Mouse (Mus musculus) left cerebral cortex, adult 11 months (tissue): Measurements from ENCODE around the gene Idi2.
"Not testable (repeated sequence)": the region's sequence is repeated elsewhere in the genome, so short reads cannot be mapped to it uniquely, and the experiment has no call there.

Experiments
- DNase-seq: peaks from one replicate; pipeline ENCODE4 v3.0.0; 2022; ENCODE audit warnings: low spot score

The Idi2 gene

DNA sequence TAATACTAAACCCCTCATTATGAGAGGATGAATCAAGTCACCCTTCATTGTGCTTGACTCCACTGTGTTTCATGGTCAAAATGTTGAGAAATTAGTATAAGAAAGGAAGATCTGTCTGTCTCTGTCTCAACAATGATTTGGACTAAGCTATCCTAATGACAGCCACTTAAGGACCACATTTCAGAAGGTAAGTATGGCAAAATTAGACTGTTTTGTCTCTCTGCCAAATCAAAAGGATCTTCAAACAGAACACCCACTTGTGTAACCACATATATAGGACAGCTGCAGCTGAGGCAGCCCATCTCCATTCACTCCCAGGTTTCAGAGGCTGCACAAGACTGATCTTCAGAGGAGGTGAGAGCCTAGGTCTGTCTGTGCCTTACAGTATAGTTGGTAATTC, at the start of gene Idi2:
Idi2 (plus strand) TSS at position 301 of the 400 bp plus-strand sequence.
- DNase-seq, result not testable (repeated sequence)

GRCm38 (mm10) chr13:8905986-8906385, 46.7 kb upstream of the Idi2 start:
- not testable (repeated sequence) for DNase-seq

- DNase-seq, result not testable (repeated sequence)
These were observed 38.8 kb upstream of the Idi2 start for GRCm38 (mm10) chr13:8913890-8914289.

DNA sequence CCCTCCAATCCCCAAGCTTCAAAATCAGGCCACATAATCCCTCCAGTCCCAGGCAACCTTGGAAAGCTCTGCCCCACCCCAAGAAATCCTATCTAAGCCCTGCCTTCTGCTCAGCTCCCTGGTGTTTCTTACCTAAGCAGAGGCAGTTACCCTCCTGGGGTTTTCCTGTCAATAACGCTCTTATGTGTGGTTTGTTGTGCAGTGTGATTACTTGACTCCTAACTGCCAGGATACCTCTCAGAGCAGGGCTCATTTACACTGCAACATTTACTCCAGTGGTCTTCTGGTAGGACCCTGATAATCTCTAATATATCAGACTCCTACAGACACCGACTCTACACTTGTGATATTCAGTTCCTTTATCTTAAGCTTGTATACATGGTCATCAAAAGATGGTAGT, 19.2 kb upstream of the Idi2 start:
- DNase-seq, result no peak

DNA sequence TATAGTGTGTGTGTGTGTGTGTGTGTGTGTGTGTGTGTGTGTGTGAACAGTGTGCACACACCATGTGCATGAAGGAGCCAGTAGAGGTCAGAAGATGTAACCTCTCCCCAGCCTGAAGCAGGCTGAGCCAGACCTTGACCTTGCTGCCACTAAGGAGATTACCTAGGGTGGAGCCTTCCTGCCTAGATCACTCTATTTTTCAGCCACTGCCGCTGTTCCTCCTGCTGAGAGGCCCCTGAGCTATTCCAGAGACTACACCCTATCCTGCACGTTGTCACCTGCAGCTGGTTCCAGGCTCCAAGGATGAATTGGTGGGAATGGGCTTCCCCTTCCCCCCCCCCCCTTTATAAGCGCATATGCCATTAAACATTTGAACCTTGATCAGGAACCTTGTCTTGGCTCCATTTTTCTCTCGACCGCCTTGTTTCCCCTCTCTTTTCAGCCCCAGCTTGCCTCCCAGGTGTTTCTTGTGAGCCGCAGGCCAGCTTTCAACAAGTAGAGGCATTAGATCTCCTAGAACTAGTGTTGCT, 15.0 kb upstream of the Idi2 start:
- DNase-seq, result not testable (repeated sequence)

DNA sequence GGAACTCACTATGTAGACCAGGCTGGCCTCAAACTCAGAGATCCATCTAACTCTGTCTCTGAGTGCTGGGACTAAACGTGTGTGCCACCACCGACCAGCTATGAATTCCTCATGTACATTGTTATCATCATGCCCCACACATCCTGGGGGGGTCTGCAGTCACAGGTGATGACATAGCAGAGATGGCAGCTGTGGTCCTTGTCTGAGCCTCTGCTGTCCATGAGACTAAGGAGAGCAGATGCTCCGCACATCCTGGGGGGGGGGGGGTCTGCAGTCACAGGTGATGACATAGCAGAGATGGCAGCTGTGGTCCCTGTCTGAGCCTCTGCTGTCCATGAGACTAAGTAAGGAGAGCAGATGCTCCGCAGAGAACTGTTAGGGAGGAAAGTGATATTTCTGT, 11.6 kb upstream of the Idi2 start:
- not testable (repeated sequence) for DNase-seq

DNA sequence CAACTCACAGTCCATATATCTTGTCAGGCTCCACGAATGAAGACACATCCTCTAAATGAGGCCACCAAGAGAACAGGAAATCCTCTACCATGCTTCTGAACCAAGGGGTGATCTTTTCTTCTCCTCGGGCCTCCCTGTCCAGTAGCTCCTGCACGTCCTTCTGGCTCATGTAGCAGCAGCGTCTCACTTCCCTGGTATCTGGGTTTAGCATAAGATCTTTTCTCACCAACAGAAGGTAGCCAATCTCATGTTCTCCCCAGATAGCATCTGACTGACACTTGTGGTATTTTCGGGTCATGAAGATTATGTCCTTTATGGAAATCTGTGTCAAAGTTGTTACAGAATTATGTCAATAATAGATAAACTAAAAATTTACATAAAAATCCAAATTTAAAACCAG, 11.0 kb upstream of the Idi2 start:
- not testable (repeated sequence) for DNase-seq

DNA sequence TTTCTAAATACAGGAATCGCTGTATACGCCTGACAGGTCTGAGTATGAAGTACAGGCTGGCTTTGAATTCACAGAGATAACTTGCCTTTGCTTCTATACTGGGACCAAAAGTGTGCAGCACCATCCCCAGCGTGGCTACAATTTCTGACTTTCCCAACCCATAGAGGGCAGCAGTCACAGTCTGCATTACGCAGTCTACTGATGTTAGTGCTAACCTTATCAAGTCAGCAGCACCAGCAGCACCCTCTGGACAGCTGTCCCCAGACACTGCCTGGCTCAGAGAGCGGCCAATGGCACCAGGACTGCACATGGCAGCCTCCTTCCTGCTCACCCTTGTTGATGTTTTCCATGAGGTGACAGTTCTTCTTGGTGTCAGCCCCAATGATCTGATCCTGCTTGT, 8.8 kb upstream of the Idi2 start:
- DNase-seq, result not testable (repeated sequence)

DNA sequence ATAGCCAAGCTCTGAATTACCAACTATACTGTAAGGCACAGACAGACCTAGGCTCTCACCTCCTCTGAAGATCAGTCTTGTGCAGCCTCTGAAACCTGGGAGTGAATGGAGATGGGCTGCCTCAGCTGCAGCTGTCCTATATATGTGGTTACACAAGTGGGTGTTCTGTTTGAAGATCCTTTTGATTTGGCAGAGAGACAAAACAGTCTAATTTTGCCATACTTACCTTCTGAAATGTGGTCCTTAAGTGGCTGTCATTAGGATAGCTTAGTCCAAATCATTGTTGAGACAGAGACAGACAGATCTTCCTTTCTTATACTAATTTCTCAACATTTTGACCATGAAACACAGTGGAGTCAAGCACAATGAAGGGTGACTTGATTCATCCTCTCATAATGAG, 4.5 kb upstream of the Idi2 start, which contains the start of gene Gm9745:
Gm9745 (minus strand) TSS at position 101 of the 400 bp plus-strand sequence.
- not testable (repeated sequence) for DNase-seq

- DNase-seq, result not testable (repeated sequence)
These were observed 2.5 kb downstream of the Idi2 start for GRCm38 (mm10) chr13:8955127-8955526.

DNA sequence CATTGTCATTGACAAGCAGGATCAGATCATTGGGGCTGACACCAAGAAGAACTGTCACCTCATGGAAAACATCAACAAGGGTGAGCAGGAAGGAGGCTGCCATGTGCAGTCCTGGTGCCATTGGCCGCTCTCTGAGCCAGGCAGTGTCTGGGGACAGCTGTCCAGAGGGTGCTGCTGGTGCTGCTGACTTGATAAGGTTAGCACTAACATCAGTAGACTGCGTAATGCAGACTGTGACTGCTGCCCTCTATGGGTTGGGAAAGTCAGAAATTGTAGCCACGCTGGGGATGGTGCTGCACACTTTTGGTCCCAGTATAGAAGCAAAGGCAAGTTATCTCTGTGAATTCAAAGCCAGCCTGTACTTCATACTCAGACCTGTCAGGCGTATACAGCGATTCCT, 4.2 kb downstream of the Idi2 start:
- not testable (repeated sequence) for DNase-seq

- not testable (repeated sequence) for DNase-seq
These were observed 6.4 kb downstream of the Idi2 start for GRCm38 (mm10) chr13:8959058-8959457.

- DNase-seq, result not testable (repeated sequence)
These were observed 6.9 kb downstream of the Idi2 start for GRCm38 (mm10) chr13:8959554-8959953.

DNA sequence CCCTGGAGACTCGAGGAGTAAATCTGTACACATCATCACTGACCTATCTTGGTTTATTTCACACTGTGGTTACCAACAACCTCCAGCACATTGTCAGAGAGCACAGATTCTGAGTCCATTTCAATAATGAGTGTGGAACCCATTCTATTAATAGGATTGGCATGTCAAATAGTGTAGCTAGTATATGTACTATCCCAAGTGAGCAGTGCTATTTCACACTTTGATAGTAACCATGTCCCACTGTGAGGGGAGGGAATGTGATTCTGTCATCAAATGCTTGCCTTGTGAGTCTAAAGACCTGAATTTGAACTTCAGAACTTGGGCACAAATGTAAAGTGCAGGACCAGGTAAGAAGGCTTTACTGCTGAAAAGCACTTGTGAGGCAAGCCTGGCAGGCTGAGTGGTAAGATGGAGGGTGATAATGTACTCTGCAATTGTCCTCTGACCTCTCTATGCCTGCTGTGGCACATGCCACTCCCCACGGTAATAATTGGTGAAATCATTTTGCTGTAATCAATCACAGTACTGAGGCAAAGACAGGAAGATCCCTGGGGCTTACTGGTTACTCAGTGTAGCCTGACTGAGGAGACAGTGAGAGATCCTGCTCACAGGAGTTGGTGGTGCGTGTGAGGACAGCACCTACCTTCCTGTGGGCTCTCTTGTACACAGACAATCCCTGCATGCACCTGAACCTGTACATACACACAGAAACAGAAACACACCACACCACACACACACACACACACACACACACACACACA, 8.6 kb downstream of the Idi2 start:
- DNase-seq, result not testable (repeated sequence)

DNA sequence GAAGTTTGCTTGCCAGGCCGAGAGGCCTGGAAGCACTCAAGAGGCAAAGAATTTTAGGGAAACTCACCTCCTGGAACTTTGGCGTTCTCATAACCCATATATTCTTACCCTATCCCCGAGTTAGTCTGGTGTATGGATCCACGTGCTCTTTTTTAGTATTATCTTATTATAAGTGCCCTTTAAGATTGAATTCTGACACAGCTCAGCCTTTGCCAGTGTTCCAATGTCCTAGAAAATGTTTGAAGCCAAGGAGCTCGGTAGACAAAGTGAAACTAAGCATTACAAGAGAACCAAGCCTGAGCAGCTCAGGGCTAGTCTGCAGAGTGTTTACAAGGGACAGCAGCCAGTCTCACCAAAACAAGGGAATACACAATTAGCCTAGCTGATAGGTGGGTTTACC, 9.6 kb downstream of the Idi2 start:
- not testable (repeated sequence) for DNase-seq

DNA sequence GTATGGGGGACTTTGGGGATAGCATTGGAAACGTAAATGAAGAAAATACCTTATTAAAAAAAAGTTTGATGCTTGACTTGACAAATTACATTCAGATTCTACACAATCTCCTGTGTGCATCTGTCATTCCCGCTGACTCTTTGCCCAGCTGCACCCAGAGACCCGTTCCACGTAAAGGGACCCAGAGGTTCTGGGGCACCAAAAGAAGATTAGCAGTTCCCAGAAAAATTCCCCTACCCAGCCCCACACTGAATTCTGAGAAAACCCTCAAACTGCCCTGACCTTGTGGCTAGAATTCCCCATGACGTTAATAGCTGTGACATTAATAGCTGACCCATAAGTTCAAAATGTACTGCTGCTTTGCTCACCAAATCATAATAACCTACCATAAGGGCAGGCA, 12.6 kb downstream of the Idi2 start:
- DNase-seq, result no peak

DNA sequence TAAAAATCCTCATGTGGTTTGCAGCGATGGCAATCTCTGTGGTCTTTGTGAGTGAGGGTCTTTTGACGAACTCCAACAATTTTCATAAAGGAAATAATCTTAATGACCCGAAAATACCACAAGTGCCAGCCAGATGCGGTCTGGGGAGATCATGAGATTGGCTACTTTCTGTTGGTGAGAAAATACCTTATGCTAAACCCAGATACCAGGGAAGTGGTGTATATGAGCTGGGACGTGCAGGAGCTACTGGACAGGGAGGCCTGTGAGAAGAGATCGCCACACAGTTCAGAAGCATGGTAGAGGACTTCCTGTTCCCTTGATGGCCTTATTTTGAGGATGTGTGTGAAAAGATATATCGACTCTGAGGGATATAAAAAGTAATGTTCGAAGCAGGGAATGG, 15.1 kb downstream of the Idi2 start:
- no peak for DNase-seq

DNA sequence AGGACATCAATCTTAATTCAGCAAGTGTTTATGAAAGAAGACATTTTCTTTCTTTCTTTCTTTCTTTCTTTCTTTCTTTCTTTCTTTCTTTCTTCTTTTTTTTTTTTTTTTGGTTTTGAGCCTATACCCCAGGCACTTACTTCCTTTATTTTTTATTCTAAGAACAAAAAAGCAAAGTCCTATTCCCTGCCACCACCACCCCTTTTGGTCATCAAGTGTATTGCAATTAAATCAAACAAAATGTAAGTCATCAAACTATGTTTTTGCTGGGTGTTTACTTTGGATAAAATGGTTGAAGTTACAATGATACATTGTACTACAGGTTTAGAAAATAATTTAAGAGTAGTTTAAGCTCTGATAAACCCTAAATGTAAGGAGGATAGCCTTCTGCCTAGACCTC, 19.7 kb downstream of the Idi2 start:
- no peak for DNase-seq

- DNase-seq, result no peak
These were observed 20.3 kb downstream of the Idi2 start for GRCm38 (mm10) chr13:8972972-8973371.

- no peak for DNase-seq
These were observed 39.6 kb downstream of the Idi2 start for GRCm38 (mm10) chr13:8992231-8992630.

DNA sequence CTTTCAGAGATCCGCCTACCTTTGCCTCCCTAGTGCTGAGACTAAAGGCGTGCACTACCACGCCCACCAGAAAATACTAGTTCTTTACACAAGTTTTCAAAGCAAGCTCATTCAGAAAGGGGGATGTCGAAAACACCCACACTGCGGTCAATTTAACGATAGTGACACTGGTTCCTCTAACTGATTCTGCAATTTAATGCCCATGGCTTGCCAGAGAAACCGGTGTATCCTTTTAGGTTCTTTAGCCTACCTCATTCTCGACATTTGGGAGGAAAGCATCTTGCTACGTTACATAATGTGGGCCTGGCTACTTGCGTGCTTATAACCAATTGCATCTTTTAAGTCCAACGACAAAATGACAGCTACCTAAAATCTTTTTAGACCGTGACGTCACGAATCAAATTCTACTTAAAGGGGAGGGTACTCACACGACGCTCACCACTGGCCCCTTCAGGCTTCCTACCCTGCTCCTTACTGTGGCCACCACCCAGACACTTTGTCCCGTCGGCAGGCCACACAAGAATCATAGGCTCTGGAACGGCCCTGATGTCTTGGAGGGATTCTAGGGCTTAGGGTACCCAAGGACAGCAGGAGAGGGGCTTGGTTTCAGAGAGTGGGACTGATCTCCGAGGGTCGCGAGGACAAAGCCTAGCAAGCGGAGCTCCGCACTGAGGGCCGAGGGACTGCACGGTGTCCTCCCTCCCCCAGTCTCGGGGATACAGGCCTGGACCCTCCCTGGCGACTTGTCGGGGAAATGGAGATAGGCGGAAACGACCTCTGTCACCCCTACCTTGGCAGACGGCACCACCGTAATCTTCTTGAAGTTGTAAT, 42.7 kb downstream of the Idi2 start:
- peak; percentile 10 for DNase-seq

DNA sequence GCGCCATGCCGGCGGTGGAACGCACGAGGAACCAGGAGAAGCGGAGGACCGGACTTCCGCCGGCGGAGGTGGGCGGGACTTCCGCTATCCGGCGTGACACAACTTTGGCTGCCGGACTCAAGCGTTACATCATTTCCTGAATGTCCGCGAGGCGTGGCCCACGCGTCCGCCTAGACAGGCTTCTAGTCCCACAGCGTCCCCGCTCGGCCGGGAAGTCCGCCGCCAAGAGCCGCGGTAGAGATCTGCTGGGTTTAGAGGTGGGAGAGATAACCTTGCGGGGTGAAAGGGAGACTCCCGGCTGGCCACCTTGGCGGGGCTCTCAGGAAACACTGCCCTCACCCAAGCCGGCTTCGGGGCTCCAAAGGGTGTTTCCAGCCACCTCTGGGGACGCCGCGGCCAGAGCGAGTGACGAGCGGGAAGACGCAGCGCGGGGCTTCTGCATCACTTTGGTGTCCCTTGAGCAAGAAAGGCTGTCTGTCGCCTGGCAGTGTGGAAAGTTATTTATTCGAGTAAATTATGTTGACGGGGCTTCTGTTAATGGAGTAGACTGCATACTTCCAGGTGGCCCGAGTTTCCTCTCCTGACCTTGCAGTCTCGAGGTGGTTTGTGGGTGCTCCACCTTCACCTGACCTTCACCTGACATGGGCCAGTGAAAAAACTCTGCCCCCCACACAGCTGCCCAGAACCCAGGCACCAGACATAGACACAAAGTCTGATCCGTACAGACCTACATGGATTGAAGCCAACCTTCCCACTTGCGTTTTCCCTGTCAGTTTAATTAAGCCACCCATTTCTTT, 43.5 kb downstream of the Idi2 start, which contains the start of gene Gtpbp4:
Gtpbp4 (minus strand) TSS at position 94 of the 797 bp plus-strand sequence.
- peak; percentile 93 for DNase-seq
